Comparison of ENCODE assay signal across 28 mouse cellular contexts in the genomic region with DNA sequence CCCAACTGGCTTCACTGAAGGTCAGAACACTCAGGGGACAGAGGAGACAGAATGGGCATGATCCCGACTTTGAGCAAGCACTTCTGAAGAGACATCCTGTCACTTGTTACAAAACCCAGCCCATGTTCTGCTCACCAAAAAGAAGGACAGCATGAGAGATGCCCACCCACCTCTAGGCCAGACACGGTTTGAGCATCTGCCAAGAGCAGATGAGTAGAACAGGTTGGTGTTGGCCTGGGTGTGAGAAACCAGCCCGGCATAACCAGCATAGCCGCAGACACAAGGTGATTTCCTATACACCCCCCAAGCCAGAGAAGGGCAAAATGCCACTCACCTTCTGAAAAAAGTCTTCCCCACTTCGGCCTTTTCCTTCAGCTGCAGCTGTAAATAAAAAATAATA.
"Had no signal": no experiment of that assay in that cellular context is flagged by ENCODE, and none has a peak within 500 bp of the region (broad histone marks: within the 10 kb centered on the region; RNA-seq: fewer than 3 reads in every experiment).

No protein-coding gene starts in this region.

- DNase-seq: cerebellum, adult 2 months; cerebellum, adult 8-10 months; cerebellum, adult 9-10 months; cerebellum, adult 9-11 months; cerebellum, postnatal 10 days; cerebellum, postnatal 14 days; cerebellum, postnatal 25 days; cerebellum, postnatal 36 days; embryo, embryonic 11 days; forebrain, postnatal 0 days; gastrocnemius, adult 2 months; gastrocnemius, postnatal 10 days; gastrocnemius, postnatal 14 days; gastrocnemius, postnatal 25 days; gastrocnemius, postnatal 36 days; heart, adult 18-20 months; heart, adult 2 months had no signal

- H3K36me3 ChIP-seq: embryonic facial prominence, embryonic 10.5 days; embryonic facial prominence, embryonic 12.5 days; embryonic facial prominence, embryonic 13.5 days; embryonic facial prominence, embryonic 15.5 days; forebrain, embryonic 10.5 days; forebrain, embryonic 12.5 days; forebrain, embryonic 15.5 days had no signal

- H3K27ac ChIP-seq: embryonic facial prominence, embryonic 10.5 days; embryonic facial prominence, embryonic 12.5 days; embryonic facial prominence, embryonic 13.5 days; embryonic facial prominence, embryonic 15.5 days; forebrain, embryonic 10.5 days; forebrain, embryonic 12.5 days; forebrain, embryonic 13.5 days; forebrain, embryonic 15.5 days; gastrocnemius, adult 2 months; heart, adult 2 months had no signal

- H3K4me1 ChIP-seq: embryonic facial prominence, embryonic 12.5 days; embryonic facial prominence, embryonic 15.5 days; forebrain, embryonic 10.5 days; forebrain, embryonic 12.5 days; forebrain, embryonic 13.5 days; forebrain, embryonic 15.5 days had no signal

- H3K9ac ChIP-seq: embryonic facial prominence, embryonic 12.5 days; embryonic facial prominence, embryonic 13.5 days; embryonic facial prominence, embryonic 15.5 days; forebrain, embryonic 12.5 days; forebrain, embryonic 13.5 days; forebrain, embryonic 15.5 days; forebrain, postnatal 0 days had no signal

- H3K9me3 ChIP-seq: embryonic facial prominence, embryonic 10.5 days; embryonic facial prominence, embryonic 12.5 days; embryonic facial prominence, embryonic 13.5 days; embryonic facial prominence, embryonic 15.5 days; forebrain, embryonic 10.5 days; forebrain, embryonic 12.5 days; forebrain, embryonic 13.5 days; forebrain, embryonic 15.5 days had no signal

- H3K27me3 ChIP-seq: embryonic facial prominence, embryonic 12.5 days; embryonic facial prominence, embryonic 13.5 days; embryonic facial prominence, embryonic 15.5 days; forebrain, embryonic 12.5 days; forebrain, embryonic 13.5 days; forebrain, embryonic 15.5 days had no signal

- H3K4me3 ChIP-seq: embryonic facial prominence, embryonic 10.5 days; embryonic facial prominence, embryonic 12.5 days; embryonic facial prominence, embryonic 13.5 days; embryonic facial prominence, embryonic 15.5 days; erythroblast, embryonic 14.5 days; forebrain, embryonic 10.5 days; forebrain, embryonic 12.5 days; forebrain, embryonic 13.5 days; forebrain, embryonic 15.5 days; gastrocnemius, adult 2 months; heart, adult 2 months had no signal

- H3K4me2 ChIP-seq: embryonic facial prominence, embryonic 12.5 days; embryonic facial prominence, embryonic 13.5 days; embryonic facial prominence, embryonic 15.5 days; forebrain, embryonic 12.5 days; forebrain, embryonic 13.5 days; forebrain, embryonic 15.5 days had no signal

- ATAC-seq: forebrain, embryonic 13.5 days; forebrain, embryonic 14.5 days; forebrain, embryonic 15.5 days; forebrain, embryonic 16.5 days; forebrain, postnatal 0 days had no signal
